Mouse (Mus musculus): ENCODE data around the gene Nrip1. TPM values are rescaled to one million over a fixed set of nuclear protein-coding genes. Genes with fewer than 3 reads are reported as not detected.

Nrip1 gene
- polyA plus RNA-seq, 1 experiment from 2014 or later = 23.3 TPM

- no peak overlapping the region for H3K4me3 ChIP-seq
- ATAC-seq (ENCODE audit: extremely low read depth, insufficient number of reproducible peaks, low FRiP score, low TSS enrichment) = no peak
- H3K9ac ChIP-seq = no peak overlapping the region
- H3K4me1 ChIP-seq = peaks cover 26% of the 10 kb centered on the region
- 26% methylated on average over 1 of the region's 1 CpGs for WGBS
- H3K27me3 ChIP-seq (replicated peaks) = no peaks in the 10 kb centered on the region
- no peaks in the 10 kb centered on the region for H3K9me3 ChIP-seq
- H3K36me3 ChIP-seq = peaks cover 10% of the 10 kb centered on the region
- no peak overlapping the region for H3K4me2 ChIP-seq
- peak overlapping the region; percentile 21; the same call in 1 of the 2 replicates for H3K27ac ChIP-seq (replicated peaks)
These were observed 60.7 kb downstream of the Nrip1 start for GRCm38 (mm10) chr16:76312887-76313420.

GRCm38 (mm10) chr16:76310791-76311190, 62.8 kb downstream of the Nrip1 start:
- no peak for ATAC-seq (ENCODE audit: extremely low read depth, insufficient number of reproducible peaks, low FRiP score, low TSS enrichment)
- Histone ChIP-seq H3K9me3 (no peaks in the 10 kb centered on the region), H3K36me3 (peaks cover 10% of the 10 kb centered on the region), H3K4me2 (no peak overlapping the region), H3K4me3 (no peak overlapping the region), H3K27ac (replicated peaks) (no peak overlapping the region), H3K4me1 (peaks cover 41% of the 10 kb centered on the region), H3K9ac (no peak overlapping the region), H3K27me3 (replicated peaks) (no peaks in the 10 kb centered on the region)
- 79% methylated on average over 2 of the region's 2 CpGs for WGBS

DNA sequence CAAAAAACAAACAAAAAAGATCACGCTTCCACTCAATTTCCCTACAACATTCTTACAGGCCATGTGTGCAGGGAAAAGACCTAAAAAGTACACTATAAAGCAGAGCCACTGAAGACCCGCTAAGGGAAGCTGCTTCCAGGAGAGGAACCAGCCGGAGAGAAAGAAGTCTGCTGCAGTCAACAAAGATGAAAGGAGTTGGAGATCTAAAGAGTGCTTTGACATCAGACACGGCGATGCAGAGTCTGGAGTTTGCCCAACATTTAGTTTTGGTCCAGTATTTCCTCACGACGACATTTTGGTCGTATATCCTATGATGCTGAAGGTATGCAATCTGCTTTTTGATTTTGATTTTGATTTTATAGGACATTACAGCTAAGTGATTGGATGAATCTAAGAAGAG, 63.3 kb downstream of the Nrip1 start:
- Histone ChIP-seq H3K27ac (replicated peaks) (no peak overlapping the region), H3K9ac (no peak overlapping the region), H3K4me3 (no peak overlapping the region), H3K27me3 (replicated peaks) (no peaks in the 10 kb centered on the region), H3K4me2 (no peak overlapping the region), H3K9me3 (no peaks in the 10 kb centered on the region), H3K4me1 (peaks cover 41% of the 10 kb centered on the region), H3K36me3 (peaks cover 10% of the 10 kb centered on the region)
- no peak for ATAC-seq (ENCODE audit: extremely low read depth, insufficient number of reproducible peaks, low FRiP score, low TSS enrichment)
- WGBS = 79% methylated on average over 8 of the region's 8 CpGs

GRCm38 (mm10) chr16:76309280-76309679, 64.3 kb downstream of the Nrip1 start:
- no peak for ATAC-seq (ENCODE audit: extremely low read depth, insufficient number of reproducible peaks, low FRiP score, low TSS enrichment)
- no peak overlapping the region for H3K27ac ChIP-seq (replicated peaks)
- H3K36me3 ChIP-seq = peaks cover 10% of the 10 kb centered on the region
- no peak overlapping the region for H3K9ac ChIP-seq
- H3K4me3 ChIP-seq = no peak overlapping the region
- 85% methylated on average over 7 of the region's 7 CpGs for WGBS
- H3K4me2 ChIP-seq = no peak overlapping the region
- no peaks in the 10 kb centered on the region for H3K9me3 ChIP-seq
- peaks cover 31% of the 10 kb centered on the region for H3K4me1 ChIP-seq
- H3K27me3 ChIP-seq (replicated peaks) = no peaks in the 10 kb centered on the region

DNA sequence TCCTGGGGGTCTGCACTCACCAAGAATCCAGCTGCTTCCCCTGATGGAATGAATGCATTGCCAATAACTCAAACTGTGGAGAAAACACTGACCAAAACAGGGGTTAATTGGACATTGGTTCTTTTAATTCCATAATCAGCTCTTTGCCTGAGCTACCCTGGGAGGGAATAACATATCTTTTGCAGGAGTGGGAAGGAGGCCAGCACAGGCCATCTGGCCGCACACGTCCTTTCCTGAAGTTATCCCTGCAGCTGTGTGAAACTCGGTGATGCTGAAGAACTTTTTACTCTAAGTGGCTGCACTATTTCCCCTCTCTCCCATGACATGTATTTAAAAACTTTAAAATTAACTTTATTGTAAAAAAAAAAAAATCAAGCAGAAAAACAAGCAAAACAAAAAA, 66.6 kb downstream of the Nrip1 start:
- Histone ChIP-seq H3K9ac (no peak overlapping the region), H3K9me3 (no peaks in the 10 kb centered on the region), H3K27ac (replicated peaks) (no peak overlapping the region), H3K4me2 (no peak overlapping the region), H3K36me3 (peaks cover 10% of the 10 kb centered on the region), H3K4me1 (peaks cover 16% of the 10 kb centered on the region), H3K4me3 (no peak overlapping the region), H3K27me3 (replicated peaks) (no peaks in the 10 kb centered on the region)
- ATAC-seq (ENCODE audit: extremely low read depth, insufficient number of reproducible peaks, low FRiP score, low TSS enrichment) = no peak
- WGBS = 38% methylated on average over 3 of the region's 3 CpGs

DNA sequence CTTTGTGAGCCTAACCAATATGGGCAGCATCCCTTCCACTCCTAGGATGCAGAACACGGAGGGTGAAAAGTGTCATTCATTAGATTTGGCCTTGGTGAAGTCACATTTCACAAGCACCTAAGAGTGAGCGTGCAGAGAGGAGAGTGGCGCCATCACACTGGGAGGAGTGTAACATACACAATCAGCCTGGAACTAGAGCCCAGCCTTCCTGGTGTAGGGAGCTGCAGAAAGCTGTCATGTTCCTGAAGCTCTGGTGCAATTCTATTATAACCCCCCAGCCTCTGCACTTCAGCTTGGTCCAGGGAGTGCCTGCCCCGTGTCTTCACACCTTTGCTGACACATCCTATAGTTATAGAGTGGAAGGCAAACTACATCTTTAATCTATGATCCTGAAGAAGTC, 67.2 kb downstream of the Nrip1 start:
- 84% methylated on average over 4 of the region's 4 CpGs for WGBS
- no peaks in the 10 kb centered on the region for H3K27me3 ChIP-seq (replicated peaks)
- no peak overlapping the region for H3K4me2 ChIP-seq
- H3K9me3 ChIP-seq = no peaks in the 10 kb centered on the region
- no peak overlapping the region for H3K9ac ChIP-seq
- peaks cover 10% of the 10 kb centered on the region for H3K36me3 ChIP-seq
- H3K4me3 ChIP-seq = no peak overlapping the region
- no peak for ATAC-seq (ENCODE audit: extremely low read depth, insufficient number of reproducible peaks, low FRiP score, low TSS enrichment)
- H3K4me1 ChIP-seq = peaks cover 22% of the 10 kb centered on the region
- H3K27ac ChIP-seq (replicated peaks) = no peak overlapping the region

DNA sequence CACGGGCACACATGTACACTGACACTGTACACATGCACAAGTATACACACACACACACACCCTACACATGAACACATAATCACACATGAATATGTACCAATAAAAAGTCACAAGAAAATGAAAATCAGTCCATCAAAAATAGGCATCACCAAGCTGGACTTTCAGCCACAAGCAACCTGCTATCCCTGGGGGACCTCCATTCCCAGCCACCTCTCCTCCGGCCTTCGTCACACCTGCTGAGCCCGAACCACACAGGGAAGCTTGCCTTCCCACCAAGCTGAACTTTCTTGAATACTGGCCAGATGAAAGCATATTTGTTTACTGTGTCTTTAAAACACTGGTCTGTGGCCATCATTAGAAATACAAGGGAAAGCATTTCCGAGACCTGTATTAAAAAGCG, 70.2 kb downstream of the Nrip1 start:
- peaks cover 37% of the 10 kb centered on the region for H3K4me1 ChIP-seq
- H3K4me3 ChIP-seq = no peak overlapping the region
- H3K9ac ChIP-seq = no peak overlapping the region
- 86% methylated on average over 6 of the region's 6 CpGs for WGBS
- no peaks in the 10 kb centered on the region for H3K9me3 ChIP-seq
- no peak for ATAC-seq (ENCODE audit: extremely low read depth, insufficient number of reproducible peaks, low FRiP score, low TSS enrichment)
- H3K36me3 ChIP-seq = no peaks in the 10 kb centered on the region
- no peak overlapping the region for H3K4me2 ChIP-seq
- no peaks in the 10 kb centered on the region for H3K27me3 ChIP-seq (replicated peaks)
- no peak overlapping the region for H3K27ac ChIP-seq (replicated peaks)

DNA sequence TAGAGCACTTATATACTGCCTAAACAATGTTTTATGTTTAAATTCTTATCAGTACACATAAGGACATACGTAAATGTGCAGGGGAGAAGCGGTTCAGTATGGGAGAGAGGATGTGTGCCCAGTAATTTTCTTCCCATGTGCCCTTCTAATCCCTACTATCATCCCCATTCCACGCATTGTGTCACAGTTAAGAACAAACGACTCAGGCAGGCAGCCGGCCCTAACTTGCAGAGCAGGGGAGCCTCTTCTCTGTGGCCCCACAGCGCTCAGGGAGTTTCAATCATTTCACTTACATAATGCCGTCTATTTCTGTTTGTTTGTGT, 71.9 kb downstream of the Nrip1 start:
- 64% methylated on average over 7 of the region's 7 CpGs for WGBS
- H3K27me3 ChIP-seq (replicated peaks) = no peaks in the 10 kb centered on the region
- no peak overlapping the region for H3K4me2 ChIP-seq
- no peak overlapping the region for H3K27ac ChIP-seq (replicated peaks)
- no peak for ATAC-seq (ENCODE audit: extremely low read depth, insufficient number of reproducible peaks, low FRiP score, low TSS enrichment)
- H3K4me1 ChIP-seq = peaks cover 33% of the 10 kb centered on the region
- H3K9me3 ChIP-seq = no peaks in the 10 kb centered on the region
- H3K9ac ChIP-seq = no peak overlapping the region
- H3K36me3 ChIP-seq = no peaks in the 10 kb centered on the region
- H3K4me3 ChIP-seq = no peak overlapping the region

- Histone ChIP-seq H3K27ac (replicated peaks) (no peak overlapping the region), H3K9ac (no peak overlapping the region), H3K4me2 (no peak overlapping the region), H3K36me3 (no peaks in the 10 kb centered on the region), H3K4me1 (peaks cover 33% of the 10 kb centered on the region), H3K27me3 (replicated peaks) (no peaks in the 10 kb centered on the region), H3K4me3 (no peak overlapping the region), H3K9me3 (no peaks in the 10 kb centered on the region)
- 77% methylated on average over 8 of the region's 8 CpGs for WGBS
- ATAC-seq (ENCODE audit: extremely low read depth, insufficient number of reproducible peaks, low FRiP score, low TSS enrichment) = no peak
These were observed 72.4 kb downstream of the Nrip1 start for GRCm38 (mm10) chr16:76301037-76301727.

DNA sequence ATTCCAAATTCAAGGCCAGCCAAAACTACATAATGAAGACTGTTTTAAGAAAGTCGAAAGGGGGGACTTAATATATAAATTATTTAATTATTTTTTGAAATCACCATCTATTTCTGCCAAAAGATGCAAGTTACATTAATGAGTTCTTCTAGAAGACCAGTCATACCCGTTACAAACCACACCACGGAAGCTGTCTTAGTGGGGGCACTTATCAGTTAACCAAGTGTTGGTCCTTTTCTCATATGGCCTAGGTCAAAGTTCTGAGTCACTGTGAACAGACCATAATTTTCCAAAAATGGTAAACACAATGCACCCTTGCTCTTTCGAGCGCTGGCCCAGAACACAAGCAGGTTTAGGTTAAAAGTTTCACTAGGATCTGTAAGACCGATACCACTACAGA, 73.2 kb downstream of the Nrip1 start:
- Histone ChIP-seq H3K9me3 (no peaks in the 10 kb centered on the region), H3K9ac (no peak overlapping the region), H3K4me1 (peaks cover 38% of the 10 kb centered on the region), H3K4me2 (no peak overlapping the region), H3K27me3 (replicated peaks) (no peaks in the 10 kb centered on the region), H3K27ac (replicated peaks) (no peak overlapping the region), H3K36me3 (no peaks in the 10 kb centered on the region), H3K4me3 (no peak overlapping the region)
- ATAC-seq (ENCODE audit: extremely low read depth, insufficient number of reproducible peaks, low FRiP score, low TSS enrichment) = no peak
- WGBS = 88% methylated on average over 6 of the region's 6 CpGs

DNA sequence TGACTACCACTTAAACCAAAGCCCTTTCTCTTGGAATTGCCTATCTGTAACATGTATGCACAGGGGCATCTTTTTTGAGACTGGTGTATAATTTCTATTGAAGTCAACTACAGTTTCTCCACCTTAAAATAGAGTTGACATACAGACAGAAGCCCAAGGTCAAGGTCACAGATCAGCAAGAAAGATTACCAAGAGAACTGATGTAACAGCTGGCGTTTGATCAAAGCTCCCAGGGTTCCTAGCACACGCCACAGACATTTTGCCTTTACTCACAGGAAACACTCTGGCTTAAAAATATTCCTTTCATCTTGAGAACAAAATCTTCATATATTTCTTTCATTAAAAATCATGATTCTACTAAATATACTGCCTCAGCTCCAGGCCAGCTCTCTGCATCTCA, 74.1 kb downstream of the Nrip1 start:
- 61% methylated on average over 2 of the region's 2 CpGs for WGBS
- H3K4me1 ChIP-seq = peaks cover 47% of the 10 kb centered on the region
- no peak overlapping the region for H3K9ac ChIP-seq
- H3K36me3 ChIP-seq = peaks cover 3% of the 10 kb centered on the region
- H3K4me2 ChIP-seq = no peak overlapping the region
- H3K4me3 ChIP-seq = no peak overlapping the region
- ATAC-seq (ENCODE audit: extremely low read depth, insufficient number of reproducible peaks, low FRiP score, low TSS enrichment) = no peak
- no peaks in the 10 kb centered on the region for H3K9me3 ChIP-seq
- no peaks in the 10 kb centered on the region for H3K27me3 ChIP-seq (replicated peaks)
- H3K27ac ChIP-seq (replicated peaks) = no peak overlapping the region

DNA sequence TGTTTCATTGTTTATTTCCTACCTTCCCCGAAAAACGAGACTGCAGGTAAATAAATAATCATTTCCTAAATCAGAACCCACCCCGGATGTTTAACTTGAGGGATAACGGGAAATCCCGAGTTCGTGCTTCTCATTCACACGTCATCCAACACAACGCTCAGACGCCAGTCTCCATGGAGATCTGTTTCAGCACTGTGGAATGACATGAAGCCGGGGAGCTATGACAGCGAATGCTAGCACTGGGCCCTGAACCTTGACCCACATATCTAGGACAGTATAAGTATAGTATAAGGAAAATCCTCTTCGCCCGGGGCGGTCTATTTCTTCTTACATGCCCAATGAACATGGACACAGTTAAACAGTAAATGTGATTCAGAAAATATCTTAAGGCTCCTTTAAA, 78.3 kb downstream of the Nrip1 start:
- Histone ChIP-seq H3K9me3 (no peaks in the 10 kb centered on the region), H3K27me3 (replicated peaks) (no peaks in the 10 kb centered on the region), H3K4me3 (no peak overlapping the region), H3K4me1 (peaks cover 60% of the 10 kb centered on the region), H3K36me3 (peaks cover 44% of the 10 kb centered on the region), H3K4me2 (no peak overlapping the region), H3K27ac (replicated peaks) (no peak overlapping the region), H3K9ac (no peak overlapping the region)
- WGBS = 63% methylated on average over 14 of the region's 14 CpGs
- ATAC-seq (ENCODE audit: extremely low read depth, insufficient number of reproducible peaks, low FRiP score, low TSS enrichment) = no peak

All from heart, embryonic 13.5 days (tissue).